In the genomic region with DNA sequence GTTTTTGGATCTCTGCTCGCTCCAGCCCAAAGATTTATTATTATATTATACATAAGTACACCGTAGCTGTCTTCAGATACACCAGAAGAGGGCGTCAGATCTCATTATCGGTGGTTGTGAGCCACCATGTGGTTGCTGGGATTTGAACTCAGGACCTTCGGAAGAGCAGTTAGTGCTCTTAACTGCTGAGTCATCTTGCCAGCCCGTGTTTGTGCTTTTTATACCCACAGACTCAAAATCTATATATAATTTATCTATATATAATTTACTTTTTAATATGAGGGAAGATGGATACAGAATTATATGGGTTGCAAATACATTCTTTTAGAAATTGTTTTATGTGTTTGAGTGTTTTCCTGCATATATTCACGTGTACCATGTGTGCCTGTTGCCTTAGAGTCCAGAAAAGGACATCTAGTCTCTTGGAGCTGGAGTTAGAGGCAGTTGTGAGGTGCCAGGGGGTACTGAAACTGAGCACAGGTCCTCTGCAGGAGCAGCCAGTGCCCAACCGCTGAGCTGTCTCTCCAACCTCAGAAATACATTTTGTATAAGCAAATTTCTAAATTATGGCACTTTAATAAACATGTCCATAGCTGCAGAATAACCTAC, we compare ENCODE assay signal across 8 mouse cellular contexts.
DNase-seq lines count a peak whose midpoint lies in the region; TF ChIP-seq lines count a peak whose summit lies in the region.

No protein-coding gene starts in this region.

- no peak for TF ChIP-seq POLR2A in ES-Bruce4 (IDR thresholded peaks at IDR 0.05; ENCODE audit: insufficient read depth, low read length)

- TF ChIP-seq CTCF in ES-Bruce4 (IDR thresholded peaks at IDR 0.05; ENCODE audit: low read depth, low read length): no peak

- H3K9me3 ChIP-seq in heart, embryonic 10.5 days: no peaks in the 10 kb centered on the region
- no peaks in the 10 kb centered on the region for H3K9me3 ChIP-seq in ES-Bruce4 (replicated peaks; ENCODE audit: control insufficient read depth, insufficient read depth, low read length, poor library complexity, severe bottlenecking)
- H3K9me3 ChIP-seq in hindbrain, embryonic 10.5 days: no peaks in the 10 kb centered on the region

- TF ChIP-seq EP300 in ES-Bruce4 (IDR thresholded peaks at IDR 0.05; ENCODE audit: insufficient read depth, low read depth, low read length): no peak

- H3K27me3 ChIP-seq in heart, embryonic 10.5 days (ENCODE audit: insufficient read depth, poor library complexity, severe bottlenecking): no peaks in the 10 kb centered on the region
- no peaks in the 10 kb centered on the region for H3K27me3 ChIP-seq in ES-Bruce4 (ENCODE audit: control insufficient read depth, insufficient read depth, low read length, poor library complexity, severe bottlenecking)
- no peaks in the 10 kb centered on the region for H3K27me3 ChIP-seq in hindbrain, embryonic 10.5 days (ENCODE audit: insufficient read depth, poor library complexity, severe bottlenecking)

- 53% methylated on average over 8 of the region's 8 CpGs for WGBS in heart, embryonic 10.5 days
- 54% methylated on average over 8 of the region's 8 CpGs for WGBS in hindbrain, embryonic 10.5 days
- 40% methylated on average over 7 of the region's 8 CpGs for WGBS in macrophage (ENCODE audit: missing documents)

- peak overlapping the region; percentile 79; the same call in 1 of the 2 replicates for H3K9ac ChIP-seq in ES-Bruce4 (ENCODE audit: low read depth, poor library complexity, severe bottlenecking)

- H3K4me1 ChIP-seq in heart, embryonic 10.5 days: peaks cover 15% of the 10 kb centered on the region; the same call in 1 of the 2 replicates
- H3K4me1 ChIP-seq in ES-Bruce4 (ENCODE audit: control insufficient read depth, insufficient read depth, low read length): no peaks in the 10 kb centered on the region
- H3K4me1 ChIP-seq in hindbrain, embryonic 10.5 days (replicated peaks): peaks cover 16% of the 10 kb centered on the region

- peak overlapping the region; percentile 100 for H3K4me3 ChIP-seq in heart, embryonic 10.5 days
- no peak overlapping the region for H3K4me3 ChIP-seq in ES-Bruce4 (ENCODE audit: low read depth, low read length)
- H3K4me3 ChIP-seq in hindbrain, embryonic 10.5 days: peak overlapping the region; percentile 99
- H3K4me3 ChIP-seq in macrophage (ENCODE audit: inconsistent target): peak overlapping the region; percentile 95

- H3K27ac ChIP-seq in heart, embryonic 10.5 days: no peak overlapping the region
- no peak overlapping the region for H3K27ac ChIP-seq in ES-Bruce4 (ENCODE audit: insufficient read depth, low read length)
- peak overlapping the region; percentile 98 for H3K27ac ChIP-seq in hindbrain, embryonic 10.5 days
- peak overlapping the region; percentile 65 for H3K27ac ChIP-seq in macrophage

- H3K79me2 ChIP-seq in macrophage (ENCODE audit: inconsistent target): peaks cover 24% of the 10 kb centered on the region

- DNase-seq in heart, embryonic 10.5 days (ENCODE audit: low spot score): peak; percentile 13
- no peak for DNase-seq in heart, adult 8-10 months (ENCODE audit: low spot score)
- DNase-seq in hindbrain, embryonic 10.5 days (ENCODE audit: low spot score): no peak
- no peak for DNase-seq in testis, postnatal 14 days (ENCODE audit: low spot score)
- DNase-seq in spleen, adult 18-20 months: no peak
- DNase-seq in urinary bladder, adult 2 months (ENCODE audit: low spot score): no peak

- peaks cover 29% of the 10 kb centered on the region for H3K36me3 ChIP-seq in heart, embryonic 10.5 days
- peaks cover 23% of the 10 kb centered on the region for H3K36me3 ChIP-seq in ES-Bruce4 (ENCODE audit: control insufficient read depth, insufficient read depth, low read length, poor library complexity, severe bottlenecking)
- peaks cover 31% of the 10 kb centered on the region for H3K36me3 ChIP-seq in hindbrain, embryonic 10.5 days
- peaks cover 22% of the 10 kb centered on the region for H3K36me3 ChIP-seq in macrophage (ENCODE audit: inconsistent target)

Comparison
In these comparisons a context has a peak if more than half of its experiments do, and no peak if none do; other contexts are left out.
1. H3K27ac ChIP-seq: peak in hindbrain, embryonic 10.5 days (single experiment) and macrophage (single experiment); none in heart, embryonic 10.5 days (single experiment) and ES-Bruce4 (single experiment).